Mouse (Mus musculus): Measurements from ENCODE around the gene Elane. TPM values are rescaled to one million over a fixed set of nuclear protein-coding genes. Genes with fewer than 3 reads are reported as not detected.

The Elane gene
- polyA plus RNA-seq, 1 experiment from 2014 or later, result 0.42 TPM

- Histone ChIP-seq H3K9me3 (ENCODE audit: control insufficient read depth, low read length) (no peaks in the 10 kb centered on the region), H3K4me2 (ENCODE audit: low read length) (peak overlapping the region; percentile 97; the same call in 1 of the 2 replicates), H3K4me1 (ENCODE audit: control insufficient read depth in 2 of 2, insufficient read depth in 2 of 2, low read length in 2 of 2) (peaks cover 29 to 47% of the 10 kb centered on the region in 2 experiments), H3K36me3 (ENCODE audit: control insufficient read depth, insufficient read depth, low read length) (peaks cover 82% of the 10 kb centered on the region), H3K4me3 (ENCODE audit: control insufficient read depth in 1 of 2, insufficient read depth in 1 of 2, low read depth in 1 of 2, low read length in 2 of 2) (no peak overlapping the region), H3K27ac (replicated peaks in 1 of 2; ENCODE audit: control insufficient read depth in 1 of 2, insufficient read depth in 1 of 2, low read depth in 2 of 2, low read length in 2 of 2) (peak overlapping the region; percentile 8 to 100; a peak in 3 of 4 replicates), H3K27me3 (ENCODE audit: control insufficient read depth, insufficient read depth, low read length) (no peaks in the 10 kb centered on the region), H3K9ac (ENCODE audit: low read length) (0 out of 2 replicates have a peak overlapping the region, but pooled peaks have one; percentile 99)
- no peak for ATAC-seq (ENCODE audit: insufficient number of reproducible peaks, insufficient read depth, low FRiP score, low read depth)
- WGBS, result 80% methylated on average over 11 of the region's 11 CpGs
Observed at GRCm38 (mm10) chr10:79859116-79859515, 26.9 kb upstream of the Elane start.

- ATAC-seq (ENCODE audit: insufficient number of reproducible peaks, insufficient read depth, low FRiP score, low read depth), result no peak
- H3K27me3 ChIP-seq (ENCODE audit: control insufficient read depth, insufficient read depth, low read length), result no peaks in the 10 kb centered on the region
- peaks cover 29 to 53% of the 10 kb centered on the region in 2 experiments for H3K4me1 ChIP-seq (ENCODE audit: control insufficient read depth in 2 of 2, insufficient read depth in 2 of 2, low read length in 2 of 2)
- peaks cover 94% of the 10 kb centered on the region for H3K36me3 ChIP-seq (ENCODE audit: control insufficient read depth, insufficient read depth, low read length)
- no peak overlapping the region for H3K4me3 ChIP-seq (ENCODE audit: control insufficient read depth in 1 of 2, insufficient read depth in 1 of 2, low read depth in 1 of 2, low read length in 2 of 2)
- H3K9me3 ChIP-seq (ENCODE audit: control insufficient read depth, low read length), result no peaks in the 10 kb centered on the region
- H3K4me2 ChIP-seq (ENCODE audit: low read length), result no peak overlapping the region
- H3K27ac ChIP-seq (replicated peaks in 1 of 2; ENCODE audit: control insufficient read depth in 1 of 2, insufficient read depth in 1 of 2, low read depth in 2 of 2, low read length in 2 of 2), result no peak overlapping the region
- WGBS, result 89% methylated on average over 26 of the region's 26 CpGs
- H3K9ac ChIP-seq (ENCODE audit: low read length), result no peak overlapping the region
Observed at GRCm38 (mm10) chr10:79860079-79860911, 25.8 kb upstream of the Elane start.

GRCm38 (mm10) chr10:79861230-79862048, 24.6 kb upstream of the Elane start:
- Histone ChIP-seq H3K4me1 (ENCODE audit: control insufficient read depth in 2 of 2, insufficient read depth in 2 of 2, low read length in 2 of 2) (peaks cover 28 to 54% of the 10 kb centered on the region in 2 experiments), H3K9ac (ENCODE audit: low read length) (no peak overlapping the region), H3K27ac (replicated peaks in 1 of 2; ENCODE audit: control insufficient read depth in 1 of 2, insufficient read depth in 1 of 2, low read depth in 2 of 2, low read length in 2 of 2) (no peak overlapping the region), H3K9me3 (ENCODE audit: control insufficient read depth, low read length) (no peaks in the 10 kb centered on the region), H3K27me3 (ENCODE audit: control insufficient read depth, insufficient read depth, low read length) (no peaks in the 10 kb centered on the region), H3K36me3 (ENCODE audit: control insufficient read depth, insufficient read depth, low read length) (peaks cover 85% of the 10 kb centered on the region), H3K4me2 (ENCODE audit: low read length) (no peak overlapping the region), H3K4me3 (ENCODE audit: control insufficient read depth in 1 of 2, insufficient read depth in 1 of 2, low read depth in 1 of 2, low read length in 2 of 2) (no peak overlapping the region)
- no peak for ATAC-seq (ENCODE audit: insufficient number of reproducible peaks, insufficient read depth, low FRiP score, low read depth)
- WGBS, result 83% methylated on average over 25 of the region's 25 CpGs

- Histone ChIP-seq H3K27ac (replicated peaks in 1 of 2; ENCODE audit: control insufficient read depth in 1 of 2, insufficient read depth in 1 of 2, low read depth in 2 of 2, low read length in 2 of 2) (no peak overlapping the region), H3K9me3 (ENCODE audit: control insufficient read depth, low read length) (no peaks in the 10 kb centered on the region), H3K36me3 (ENCODE audit: control insufficient read depth, insufficient read depth, low read length) (peaks cover 77% of the 10 kb centered on the region), H3K4me3 (ENCODE audit: control insufficient read depth in 1 of 2, insufficient read depth in 1 of 2, low read depth in 1 of 2, low read length in 2 of 2) (no peak overlapping the region), H3K9ac (ENCODE audit: low read length) (no peak overlapping the region), H3K27me3 (ENCODE audit: control insufficient read depth, insufficient read depth, low read length) (no peaks in the 10 kb centered on the region), H3K4me1 (ENCODE audit: control insufficient read depth in 2 of 2, insufficient read depth in 2 of 2, low read length in 2 of 2) (peaks cover 20 to 46% of the 10 kb centered on the region in 2 experiments), H3K4me2 (ENCODE audit: low read length) (no peak overlapping the region)
- ATAC-seq (ENCODE audit: insufficient number of reproducible peaks, insufficient read depth, low FRiP score, low read depth), result no peak
- 91% methylated on average over 23 of the region's 23 CpGs for WGBS
Observed at GRCm38 (mm10) chr10:79862049-79862788, 23.8 kb upstream of the Elane start.

- Histone ChIP-seq H3K27ac (replicated peaks in 1 of 2; ENCODE audit: control insufficient read depth in 1 of 2, insufficient read depth in 1 of 2, low read depth in 2 of 2, low read length in 2 of 2) (no peak overlapping the region), H3K36me3 (ENCODE audit: control insufficient read depth, insufficient read depth, low read length) (peaks cover 70% of the 10 kb centered on the region), H3K4me2 (ENCODE audit: low read length) (no peak overlapping the region), H3K4me3 (ENCODE audit: control insufficient read depth in 1 of 2, insufficient read depth in 1 of 2, low read depth in 1 of 2, low read length in 2 of 2) (no peak overlapping the region), H3K4me1 (ENCODE audit: control insufficient read depth in 2 of 2, insufficient read depth in 2 of 2, low read length in 2 of 2) (peaks cover 13 to 39% of the 10 kb centered on the region in 2 experiments), H3K9me3 (ENCODE audit: control insufficient read depth, low read length) (no peaks in the 10 kb centered on the region), H3K9ac (ENCODE audit: low read length) (no peak overlapping the region), H3K27me3 (ENCODE audit: control insufficient read depth, insufficient read depth, low read length) (no peaks in the 10 kb centered on the region)
- 66% methylated on average over 10 of the region's 10 CpGs for WGBS
- no peak for ATAC-seq (ENCODE audit: insufficient number of reproducible peaks, insufficient read depth, low FRiP score, low read depth)
Observed at GRCm38 (mm10) chr10:79862925-79863324, 23.1 kb upstream of the Elane start.

GRCm38 (mm10) chr10:79864351-79865188, 21.5 kb upstream of the Elane start:
- ATAC-seq (ENCODE audit: insufficient number of reproducible peaks, insufficient read depth, low FRiP score, low read depth), result peak; percentile 14; the same call in 1 of the 2 replicates
- Histone ChIP-seq H3K4me3 (ENCODE audit: control insufficient read depth in 1 of 2, insufficient read depth in 1 of 2, low read depth in 1 of 2, low read length in 2 of 2) (no peak overlapping the region), H3K4me2 (ENCODE audit: low read length) (no peak overlapping the region), H3K36me3 (ENCODE audit: control insufficient read depth, insufficient read depth, low read length) (peaks cover 58% of the 10 kb centered on the region), H3K27ac (replicated peaks in 1 of 2; ENCODE audit: control insufficient read depth in 1 of 2, insufficient read depth in 1 of 2, low read depth in 2 of 2, low read length in 2 of 2) (no peak overlapping the region), H3K9me3 (ENCODE audit: control insufficient read depth, low read length) (no peaks in the 10 kb centered on the region), H3K9ac (ENCODE audit: low read length) (no peak overlapping the region), H3K27me3 (ENCODE audit: control insufficient read depth, insufficient read depth, low read length) (no peaks in the 10 kb centered on the region), H3K4me1 (ENCODE audit: control insufficient read depth in 2 of 2, insufficient read depth in 2 of 2, low read length in 2 of 2) (peaks cover 0 to 23% of the 10 kb centered on the region in 2 experiments; a peak in 3 of 4 replicates)
- 49% methylated on average over 10 of the region's 10 CpGs for WGBS
